Mouse (Mus musculus) intestine, embryonic 14.5 days (tissue): ENCODE data around the gene Pan2. TPM values are rescaled to one million over a fixed set of nuclear protein-coding genes. Genes with fewer than 3 reads are reported as not detected.

Source experiments
- ATAC-seq: fragments of 200-750 bp; cut with Nextera tagmentation; replicated peaks from 2 replicates; pipeline ENCODE4 v1.8.0; 2017; ENCODE audit warnings: low read depth, moderate number of reproducible peaks, moderate TSS enrichment, moderate library complexity; ENCODE audit not compliant: low FRiP score, low TSS enrichment
- DNase-seq: peaks from one replicate; pipeline ENCODE4 v3.0.0-alpha.2; 2018; ENCODE audit warnings: low spot score
- H3K27ac ChIP-seq: fragments of 300-500 bp; sonication (generic); 2 replicates; pipeline ENCODE4 v1.5.1; 2014; ENCODE audit warnings: low read depth, mild to moderate bottlenecking, control low read depth
- H3K27me3 ChIP-seq: fragments of 300-500 bp; sonication (generic); replicated peaks from 2 replicates; pipeline ENCODE4 v1.6.1; 2014; ENCODE audit warnings: low read length, control low read depth; ENCODE audit not compliant: control insufficient read depth, insufficient read depth
- H3K36me3 ChIP-seq: fragments of 300-500 bp; sonication (generic); 2 replicates; pipeline ENCODE4 v1.6.1; 2014; ENCODE audit warnings: low read length, control low read depth; ENCODE audit not compliant: control insufficient read depth, insufficient read depth
- H3K4me1 ChIP-seq: fragments of 300-500 bp; sonication (generic); replicated peaks from 2 replicates; pipeline ENCODE4 v1.6.1; 2014; ENCODE audit warnings: low read length, control low read depth, mixed read lengths; ENCODE audit not compliant: control insufficient read depth, insufficient read depth
- H3K4me2 ChIP-seq: fragments of 300-500 bp; sonication (generic); 2 replicates; pipeline ENCODE4 v1.6.1; 2014; ENCODE audit warnings: low read length
- H3K4me3 ChIP-seq: fragments of 300-500 bp; sonication (generic); 2 replicates; pipeline ENCODE4 v1.5.1; 2014; ENCODE audit warnings: low read depth, low read length, control low read depth, mixed read lengths
- H3K9ac ChIP-seq: fragments of 300-500 bp; sonication (generic); 2 replicates; pipeline ENCODE4 v1.6.1; 2014; ENCODE audit warnings: mild to moderate bottlenecking, low read length
- H3K9me3 ChIP-seq: fragments of 300-500 bp; sonication (generic); 2 replicates; pipeline ENCODE4 v1.6.1; 2016; ENCODE audit warnings: low read length, control low read depth; ENCODE audit not compliant: control insufficient read depth
- whole genome bisulfite sequencing: fragments of 180-500 bp; shearing (Covaris S2); extraction: QIAGEN DNeasy Blood & Tissue Kit; methylation state at CpG from one replicate; pipeline ENCODE4 v1.1.7; 2014; 5-methylcytosine and 5-hydroxymethylcytosine counted together
- polyA plus RNA-seq: library from polyadenylated mRNA; unstranded; fragments of >200 nt; fragmentation: Nextera tagmentation; extraction: Ambion mirVana; gene quantifications from 2 replicates; pipeline ENCODE4 v1.2.1, GENCODE M21; 2014

Gene Pan2
- polyA plus RNA-seq, 1 experiment from 2014 or later = 32.7 TPM

DNA sequence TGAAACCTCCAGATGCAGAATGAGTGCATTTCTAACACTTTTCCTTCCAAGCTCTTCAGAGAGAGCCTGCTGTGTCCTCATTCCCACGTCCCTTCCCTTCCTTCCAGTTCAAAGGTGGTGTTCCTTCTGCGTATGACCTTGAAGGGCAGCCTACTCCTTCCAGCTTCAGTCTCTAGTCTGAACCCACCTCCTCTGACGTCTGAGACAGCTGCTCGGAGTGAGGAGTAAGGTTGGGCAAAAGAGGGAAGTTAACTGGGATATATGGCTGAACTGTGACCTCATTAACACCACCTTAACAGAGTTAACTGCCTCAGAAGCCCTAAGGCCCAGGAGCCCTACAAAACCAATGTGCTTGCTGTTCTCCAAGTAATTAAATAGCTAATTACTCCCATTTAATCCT lies 67.5 kb downstream of the Pan2 start:
- H3K9ac ChIP-seq = no peak overlapping the region
- no peaks in the 10 kb centered on the region for H3K36me3 ChIP-seq
- no peak for ATAC-seq
- no peaks in the 10 kb centered on the region for H3K27me3 ChIP-seq
- no peaks in the 10 kb centered on the region for H3K9me3 ChIP-seq
- H3K4me2 ChIP-seq = no peak overlapping the region
- H3K4me3 ChIP-seq = no peak overlapping the region
- WGBS = 47% methylated on average over 4 of the region's 4 CpGs
- peaks cover 10% of the 10 kb centered on the region for H3K4me1 ChIP-seq
- no peak overlapping the region for H3K27ac ChIP-seq
- no peak for DNase-seq

Other genes with a start within 250 kb of the Pan2 start
- 465 and 489 TPM in 2 replicates for gene Ptges3, start 244.4 kb upstream of the Pan2 start, polyA plus RNA-seq
- gene Atp5b, start 220.1 kb upstream of the Pan2 start, polyA plus RNA-seq = 2,618 and 2,654 TPM in 2 replicates
- 23.7 and 26.2 TPM in 2 replicates for gene Baz2a, start 211.8 kb upstream of the Pan2 start, polyA plus RNA-seq
- 25.3 and 31.0 TPM in 2 replicates for gene Rbms2, start 123.0 kb upstream of the Pan2 start, polyA plus RNA-seq
- gene Gls2, start 108.9 kb upstream of the Pan2 start, polyA plus RNA-seq = 1.7 TPM in 2 replicates
- 34.9 and 37.2 TPM in 2 replicates for gene Spryd4, start 91.5 kb upstream of the Pan2 start, polyA plus RNA-seq
- gene Mip, start 77.5 kb upstream of the Pan2 start, polyA plus RNA-seq = not detected in 2 replicates
- 58.1 and 59.5 TPM in 2 replicates for gene Timeless, start 71.3 kb upstream of the Pan2 start, polyA plus RNA-seq
- gene Apon, start 49.2 kb upstream of the Pan2 start, polyA plus RNA-seq = 0.30 TPM in 2 replicates
- 0.15 TPM in 1 of 2 replicates, not detected in the other for gene Apof, start 34.7 kb upstream of the Pan2 start, polyA plus RNA-seq
- gene Stat2, start 32.8 kb upstream of the Pan2 start, polyA plus RNA-seq = 12.0 and 12.8 TPM in 2 replicates
- gene Il23a, start 4.6 kb upstream of the Pan2 start, polyA plus RNA-seq = 0.77 TPM in 2 replicates
- gene Cnpy2, start 19.1 kb downstream of the Pan2 start, polyA plus RNA-seq = 308 and 317 TPM in 2 replicates
- 244 and 254 TPM in 2 replicates for gene Cs, start 34.4 kb downstream of the Pan2 start, polyA plus RNA-seq
- gene Coq10a, start 65.7 kb downstream of the Pan2 start, polyA plus RNA-seq = 11.0 and 15.7 TPM in 2 replicates
- 12.1 and 13.3 TPM in 2 replicates for gene Ankrd52, start 73.8 kb downstream of the Pan2 start, polyA plus RNA-seq
- 47.6 and 56.7 TPM in 2 replicates for gene Slc39a5, start 97.9 kb downstream of the Pan2 start, polyA plus RNA-seq
- gene Nabp2, start 108.2 kb downstream of the Pan2 start, polyA plus RNA-seq = 94.7 and 99.1 TPM in 2 replicates
- 30.5 and 36.0 TPM in 2 replicates for gene Rnf41, start 108.3 kb downstream of the Pan2 start, polyA plus RNA-seq
- gene Smarcc2, start 155.9 kb downstream of the Pan2 start, polyA plus RNA-seq = 71.9 and 82.2 TPM in 2 replicates
- gene Myl6, start 190.8 kb downstream of the Pan2 start, polyA plus RNA-seq = 1,777 and 1,828 TPM in 2 replicates
- gene Myl6b, start 195.3 kb downstream of the Pan2 start, polyA plus RNA-seq = 3.1 TPM in 2 replicates
- gene Esyt1, start 222.5 kb downstream of the Pan2 start, polyA plus RNA-seq = 27.3 and 28.0 TPM in 2 replicates
- 11.3 TPM in 2 replicates for gene Zc3h10, start 244.4 kb downstream of the Pan2 start, polyA plus RNA-seq
- gene Rpl41, start 246.0 kb downstream of the Pan2 start, polyA plus RNA-seq = 4,682 and 5,210 TPM in 2 replicates